Mouse (Mus musculus) limb, embryonic 11.5 days (tissue): ENCODE measurements at regions not wholly inside any gene's neighbourhood (a gene's known extent, or its start where the extent isn't known, plus 50 kb on each side); places are given as distances from the start of the nearest gene placed in this dataset.

ENCODE experiments used
- ATAC-seq: fragments of 200-750 bp; cut with Nextera tagmentation; 2 replicates; pipeline ENCODE4 v1.8.0; 2017; ENCODE audit warnings: low read depth; ENCODE audit not compliant: insufficient number of reproducible peaks, low FRiP score, low TSS enrichment
- DNase-seq: peaks from one replicate; pipeline ENCODE4 v3.0.0-alpha.2; 2015; ENCODE audit warnings: low spot score
- H3K27ac ChIP-seq: fragments of 300-500 bp; sonication (generic); replicated peaks from 2 replicates; pipeline ENCODE4 v1.5.1; 2014; ENCODE audit warnings: low read depth, mild to moderate bottlenecking, low read length
- H3K27me3 ChIP-seq: fragments of 300-500 bp; sonication (generic); 2 replicates; pipeline ENCODE4 v1.6.1; 2014; ENCODE audit warnings: mild to moderate bottlenecking, low read length, mixed read lengths; ENCODE audit not compliant: control insufficient read depth, insufficient read depth
- H3K36me3 ChIP-seq: fragments of 300-500 bp; sonication (generic); 2 replicates; pipeline ENCODE4 v1.6.1; 2014; ENCODE audit warnings: mild to moderate bottlenecking, low read length, moderate library complexity, mixed read lengths; ENCODE audit not compliant: control insufficient read depth, insufficient read depth
- H3K4me1 ChIP-seq: fragments of 300-500 bp; sonication (generic); 2 replicates; pipeline ENCODE4 v1.6.1; 2014; ENCODE audit warnings: low read length, mixed read lengths; ENCODE audit not compliant: control insufficient read depth, insufficient read depth
- H3K4me2 ChIP-seq: fragments of 300-500 bp; sonication (generic); 2 replicates; pipeline ENCODE4 v1.6.1; 2014; ENCODE audit warnings: low read depth, mild to moderate bottlenecking, moderate library complexity; ENCODE audit not compliant: severe bottlenecking
- H3K4me3 ChIP-seq: fragments of 300-500 bp; sonication (generic); 2 replicates; pipeline ENCODE4 v1.5.1; 2014; ENCODE audit warnings: low read depth, low read length
- H3K9ac ChIP-seq: fragments of 300-500 bp; sonication (generic); 2 replicates; pipeline ENCODE4 v1.6.1; 2014; ENCODE audit warnings: mild to moderate bottlenecking, low read length
- H3K9me3 ChIP-seq: fragments of 300-500 bp; sonication (generic); 2 replicates; pipeline ENCODE4 v1.6.1; 2016; ENCODE audit warnings: low read length; ENCODE audit not compliant: control insufficient read depth
- WGBS: fragments of 180-500 bp; shearing (Covaris S2); extraction: QIAGEN DNeasy Blood & Tissue Kit; methylation state at CpG from one replicate; pipeline ENCODE4 v1.1.7; 2014; 5-methylcytosine and 5-hydroxymethylcytosine counted together

GRCm38 (mm10) chr14:76693351-76694317, 136.9 kb upstream of the Serp2 start:
- peak overlapping the region; percentile 33; the same call in 1 of the 2 replicates for H3K27ac ChIP-seq
- H3K9ac ChIP-seq: no peak overlapping the region
- DNase-seq (peak; percentile 36), ATAC-seq (no peak)
- H3K27me3 ChIP-seq: no peaks in the 10 kb centered on the region
- H3K4me1 ChIP-seq: peaks cover 23% of the 10 kb centered on the region
- no peaks in the 10 kb centered on the region for H3K36me3 ChIP-seq
- H3K4me2 ChIP-seq: no peak overlapping the region
- WGBS: 52% methylated on average over 15 of the region's 15 CpGs
- no peak overlapping the region for H3K4me3 ChIP-seq
- H3K9me3 ChIP-seq: no peaks in the 10 kb centered on the region

- Histone ChIP-seq H3K27me3 (no peaks in the 10 kb centered on the region), H3K27ac (0 out of 2 replicates have a peak overlapping the region, but pooled peaks have one; percentile 45), H3K4me3 (no peak overlapping the region), H3K9ac (0 out of 2 replicates have a peak overlapping the region, but pooled peaks have one; percentile 8), H3K4me1 (peaks cover 21% of the 10 kb centered on the region), H3K4me2 (no peak overlapping the region), H3K9me3 (no peaks in the 10 kb centered on the region), H3K36me3 (no peaks in the 10 kb centered on the region)
- 0 out of 2 replicates have a peak, but pooled peaks have one; percentile 58 for ATAC-seq
- peak; percentile 55 for DNase-seq
- WGBS: 11% methylated on average over 10 of the region's 10 CpGs
Observed at GRCm38 (mm10) chr14:76687971-76688407, 131.3 kb upstream of the Serp2 start.

- WGBS: 36% methylated on average over 9 of the region's 9 CpGs
- peak overlapping the region; percentile 8; the same call in 1 of the 2 replicates for H3K27ac ChIP-seq
- no peak overlapping the region for H3K4me3 ChIP-seq
- no peak overlapping the region for H3K4me2 ChIP-seq
- no peaks in the 10 kb centered on the region for H3K9me3 ChIP-seq
- H3K27me3 ChIP-seq: no peaks in the 10 kb centered on the region
- DNase-seq (no peak), ATAC-seq (no peak; the same call in 1 of the 2 replicates)
- no peak overlapping the region; the same call in 1 of the 2 replicates for H3K9ac ChIP-seq
- H3K36me3 ChIP-seq: no peaks in the 10 kb centered on the region
- H3K4me1 ChIP-seq: peaks cover 17% of the 10 kb centered on the region
Observed at GRCm38 (mm10) chr14:76686762-76687453, 130.2 kb upstream of the Serp2 start.

GRCm38 (mm10) chr14:76685830-76686761, 129.4 kb upstream of the Serp2 start:
- Histone ChIP-seq H3K4me1 (peaks cover 17% of the 10 kb centered on the region), H3K9me3 (no peaks in the 10 kb centered on the region), H3K9ac (no peak overlapping the region), H3K4me3 (no peak overlapping the region), H3K4me2 (no peak overlapping the region), H3K27ac (peak overlapping the region; percentile 10), H3K27me3 (no peaks in the 10 kb centered on the region), H3K36me3 (no peaks in the 10 kb centered on the region)
- no peak for ATAC-seq
- peak; percentile 42 for DNase-seq
- 59% methylated on average over 17 of the region's 17 CpGs for WGBS

GRCm38 (mm10) chr14:76684327-76684726, 127.6 kb upstream of the Serp2 start:
- DNase-seq (no peak), ATAC-seq (no peak)
- Histone ChIP-seq H3K9me3 (no peaks in the 10 kb centered on the region), H3K36me3 (no peaks in the 10 kb centered on the region), H3K4me3 (no peak overlapping the region), H3K27me3 (no peaks in the 10 kb centered on the region), H3K27ac (no peak overlapping the region), H3K9ac (no peak overlapping the region), H3K4me1 (peaks cover 17% of the 10 kb centered on the region), H3K4me2 (no peak overlapping the region)
- WGBS: 73% methylated on average over 2 of the region's 2 CpGs

GRCm38 (mm10) chr14:76681581-76682377, 125.1 kb upstream of the Serp2 start:
- peak; percentile 40; the same call in 1 of the 2 replicates for ATAC-seq
- Histone ChIP-seq H3K36me3 (no peaks in the 10 kb centered on the region), H3K4me1 (peaks cover 4% of the 10 kb centered on the region), H3K4me3 (no peak overlapping the region), H3K9me3 (no peaks in the 10 kb centered on the region), H3K9ac (no peak overlapping the region), H3K27me3 (no peaks in the 10 kb centered on the region), H3K27ac (peak overlapping the region; percentile 58), H3K4me2 (no peak overlapping the region)
- peak; percentile 55 for DNase-seq
- 50% methylated on average over 8 of the region's 8 CpGs for WGBS

- Histone ChIP-seq H3K27ac (no peak overlapping the region), H3K36me3 (no peaks in the 10 kb centered on the region)
Observed at GRCm38 (mm10) chr14:76678512-76679134, 121.9 kb upstream of the Serp2 start.

More at GRCm38 (mm10) chr14:76678512-76679134, 121.9 kb upstream of the Serp2 start:
- no peak for DNase-seq
- Histone ChIP-seq H3K4me2 (no peak overlapping the region), H3K9ac (no peak overlapping the region), H3K4me3 (no peak overlapping the region), H3K9me3 (no peaks in the 10 kb centered on the region), H3K27me3 (no peaks in the 10 kb centered on the region), H3K4me1 (no peaks in the 10 kb centered on the region)
- no peak for ATAC-seq
- 84% methylated on average over 5 of the region's 5 CpGs for WGBS
